Mouse (Mus musculus): Measurements from ENCODE around the gene Mov10.

DNA sequence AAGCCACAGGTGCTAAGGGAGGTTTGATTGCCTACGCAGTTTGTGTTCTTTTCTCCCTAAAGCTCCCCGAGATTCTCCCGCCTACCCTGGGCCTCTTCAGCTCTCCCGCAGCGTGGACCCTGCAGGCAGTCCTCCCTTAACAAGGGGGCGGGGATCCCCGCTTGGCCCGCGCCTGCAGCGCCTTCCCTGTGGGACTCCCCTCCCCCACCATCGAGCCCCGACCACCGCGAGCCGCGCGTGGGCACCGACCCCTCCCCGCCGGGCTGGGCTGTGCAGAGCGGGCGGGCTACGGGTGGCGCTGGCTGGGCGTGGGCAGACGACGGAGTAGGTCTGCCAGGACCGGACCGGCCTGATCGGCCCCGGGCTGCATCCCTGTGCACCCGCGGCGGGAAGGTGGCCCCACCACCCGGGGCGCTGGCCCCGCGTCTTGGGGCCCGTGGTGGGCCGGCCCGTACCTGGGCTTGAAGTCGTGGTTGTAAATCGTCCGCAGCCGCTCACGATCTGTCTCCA is 827 bp downstream of the Mov10 start:
- no peak for TF ChIP-seq CTCF (IDR thresholded peaks at IDR 0.05; ENCODE audit: low read depth, low read length)
- no peak for TF ChIP-seq POLR2AphosphoS5 (IDR thresholded peaks at IDR 0.05; ENCODE audit: insufficient replicate concordance, low read depth, low read length)
